Mouse (Mus musculus) thymus, postnatal 36 days (tissue): Measurements from ENCODE around the gene Ctf2.
A peak's percentile ranks its signal among the peaks of the same experiment; 100 is the strongest.

Source experiments
- DNase-seq, 2 experiments: peaks; one replicate each; pipeline ENCODE4 v3.0.0; 2022; ENCODE audit warnings: mixed read lengths in 2 of 2

The Ctf2 gene

GRCm38 (mm10) chr7:127685304-127686018 lies 46.5 kb downstream of the Ctf2 start:
- no peak for DNase-seq

DNA sequence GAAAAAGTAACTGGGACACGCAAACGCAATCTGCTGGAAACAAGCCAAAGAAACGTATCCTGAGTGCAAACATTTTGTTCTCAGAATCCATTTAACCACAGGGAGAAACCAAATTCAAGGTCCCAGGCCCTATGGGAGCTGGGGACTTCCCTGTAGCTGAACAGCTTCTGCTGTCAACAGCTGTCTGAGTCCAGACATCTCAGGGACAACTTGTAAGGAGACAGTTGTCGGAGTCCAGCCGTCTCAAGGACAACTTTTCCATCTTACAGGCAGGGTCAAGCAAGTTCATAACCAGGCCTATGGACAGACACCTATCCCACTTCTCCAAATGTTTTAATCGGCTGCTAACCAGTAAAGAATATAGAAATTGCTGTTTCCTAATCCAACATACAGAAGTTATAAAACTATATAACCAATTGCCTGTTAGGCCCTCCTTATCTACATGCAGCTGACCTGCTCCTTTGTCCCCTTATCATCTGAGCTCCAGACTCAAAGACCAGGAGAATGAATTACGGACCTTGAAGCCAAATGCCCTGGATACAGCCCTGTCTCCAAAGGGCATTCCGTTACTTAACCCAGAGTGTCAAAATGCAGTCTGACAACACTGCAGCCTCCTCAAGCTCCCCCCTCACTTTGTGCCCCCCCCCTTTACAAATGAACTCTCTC lies 49.9 kb downstream of the Ctf2 start:
- no peak for DNase-seq

DNA sequence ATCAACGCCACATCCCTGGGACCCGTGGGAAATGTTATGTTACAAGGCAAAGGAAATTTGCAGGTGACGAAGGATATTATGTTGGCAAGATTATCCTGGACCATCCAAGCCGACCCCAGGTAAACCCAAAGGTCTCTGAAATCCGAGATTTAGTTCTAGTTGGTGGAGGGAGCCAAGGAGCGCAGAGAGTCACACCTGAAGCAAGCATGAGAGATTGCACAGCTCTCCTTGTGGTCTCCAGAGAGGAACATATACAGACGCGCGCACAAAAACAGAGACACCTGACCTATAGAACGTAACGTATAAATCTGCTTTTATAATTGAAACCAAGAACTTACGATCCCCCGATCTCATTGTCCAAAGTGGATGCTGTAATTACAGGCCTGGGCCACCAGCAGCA lies 51.4 kb downstream of the Ctf2 start:
- no peak for DNase-seq

DNA sequence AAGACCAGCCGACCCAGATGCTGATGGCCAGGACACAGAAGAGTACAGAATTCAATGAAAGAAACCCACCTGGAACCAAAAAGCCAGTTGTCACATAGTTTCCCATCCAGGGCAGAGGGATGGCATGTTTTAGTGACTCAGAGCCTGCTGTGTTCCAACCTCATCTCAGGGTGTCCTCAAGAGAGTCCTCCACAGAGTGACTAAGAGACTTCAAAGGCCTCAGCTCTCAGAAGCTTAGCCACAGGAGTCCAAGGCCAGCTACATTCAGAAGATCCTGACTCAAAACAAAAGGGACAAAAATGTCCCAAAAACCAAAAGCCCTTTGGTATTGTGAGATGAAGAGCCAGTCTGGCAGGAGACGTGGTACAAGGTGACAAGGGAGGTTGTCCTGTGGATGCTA lies 53.2 kb downstream of the Ctf2 start:
- no peak for DNase-seq

GRCm38 (mm10) chr7:127677609-127678008 lies 54.4 kb downstream of the Ctf2 start:
- DNase-seq: no peak

GRCm38 (mm10) chr7:127677077-127677476 lies 54.9 kb downstream of the Ctf2 start:
- DNase-seq: peak; percentile 65 to 72

- DNase-seq: no peak
Measured at GRCm38 (mm10) chr7:127675391-127675811, 56.6 kb downstream of the Ctf2 start.

DNA sequence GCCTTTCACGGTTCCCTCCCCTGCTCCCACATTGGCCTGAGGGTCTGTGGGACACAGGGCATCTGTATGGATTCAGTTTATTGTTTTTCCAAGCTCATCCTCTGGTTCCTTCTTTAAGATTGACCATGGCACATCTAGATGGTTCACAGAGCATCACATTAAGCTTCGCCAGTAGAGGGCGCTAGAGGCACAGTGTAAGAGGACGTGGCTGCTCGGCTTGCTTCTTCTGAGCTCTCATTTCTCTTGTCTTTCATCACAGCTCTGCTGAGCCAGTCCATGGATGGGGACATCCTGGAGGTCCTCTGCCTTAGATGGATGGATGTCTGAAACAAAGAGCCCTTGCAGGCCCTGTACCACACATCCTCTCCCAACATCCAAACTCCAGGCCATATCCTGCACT lies 57.0 kb downstream of the Ctf2 start:
- DNase-seq: peak; percentile 72 to 76

- DNase-seq: no peak
Measured at GRCm38 (mm10) chr7:127672776-127673175, 59.2 kb downstream of the Ctf2 start.

GRCm38 (mm10) chr7:127671880-127672774 lies 59.8 kb downstream of the Ctf2 start:
- no peak for DNase-seq
